19 mouse cellular contexts compared by ENCODE assay signal in the genomic region with DNA sequence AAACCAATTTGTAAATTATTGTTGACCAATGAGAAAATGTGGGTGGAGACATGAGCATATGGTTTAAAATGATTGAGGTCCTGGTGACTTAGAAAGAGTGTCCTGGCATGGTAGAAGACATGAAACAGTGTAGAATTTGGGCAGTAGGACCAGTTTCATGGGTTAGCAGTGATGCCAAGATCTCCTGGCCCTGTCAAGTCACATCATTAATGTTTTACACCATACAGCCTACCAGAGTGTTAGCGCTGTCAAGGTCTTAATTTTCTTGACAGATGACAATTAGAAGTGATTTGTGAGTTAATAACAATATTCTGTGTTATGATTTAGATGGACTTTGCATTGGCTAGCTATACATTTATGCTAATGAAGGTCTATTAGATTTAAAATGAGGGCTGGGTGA.
"Had no signal": no experiment of that assay in that cellular context is flagged by ENCODE, and none has a peak within 500 bp of the region (broad histone marks: within the 10 kb centered on the region; RNA-seq: fewer than 3 reads in every experiment).

No protein-coding gene starts in this region.

- H3K9me3 ChIP-seq: liver, embryonic 15.5 days; lung, embryonic 15.5 days; megakaryocyte, embryonic 14.5 days; midbrain, embryonic 12.5 days; neural tube, embryonic 12.5 days; stomach, embryonic 15.5 days had no signal

- H3K4me1 ChIP-seq: liver, embryonic 15.5 days; lung, embryonic 15.5 days; megakaryocyte, embryonic 14.5 days; midbrain, embryonic 12.5 days; neural tube, embryonic 12.5 days; stomach, embryonic 15.5 days had no signal

- H3K4me2 ChIP-seq: liver, embryonic 15.5 days; lung, embryonic 15.5 days; midbrain, embryonic 12.5 days; neural tube, embryonic 12.5 days; stomach, embryonic 15.5 days had no signal

- H3K4me3 ChIP-seq: liver, embryonic 15.5 days; lung, embryonic 15.5 days; megakaryocyte, embryonic 14.5 days; midbrain, embryonic 12.5 days; neural tube, embryonic 12.5 days; stomach, embryonic 15.5 days had no signal

- H3K36me3 ChIP-seq: liver, embryonic 15.5 days; lung, embryonic 15.5 days; midbrain, embryonic 12.5 days; neural tube, embryonic 12.5 days; stomach, embryonic 15.5 days had no signal

- H3K9ac ChIP-seq: liver, embryonic 15.5 days; liver, postnatal 0 days; lung, embryonic 15.5 days; midbrain, embryonic 12.5 days; neural tube, embryonic 12.5 days; stomach, embryonic 15.5 days had no signal

- ATAC-seq: liver, postnatal 0 days; lung, postnatal 0 days; midbrain, embryonic 16.5 days had no signal

- DNase-seq: liver, postnatal 0 days; lung, adult 2 months; lung, postnatal 14 days; lung, postnatal 36 days; midbrain, embryonic 14.5 days; right cerebral cortex, postnatal 14 days; thymus, adult 2 months; thymus, postnatal 25 days; thymus, postnatal 4 days had no signal

- H3K27me3 ChIP-seq: liver, embryonic 15.5 days; lung, embryonic 15.5 days; megakaryocyte, embryonic 14.5 days; midbrain, embryonic 12.5 days; neural tube, embryonic 12.5 days; stomach, embryonic 15.5 days had no signal

- H3K27ac ChIP-seq: liver, embryonic 15.5 days; lung, embryonic 15.5 days; macrophage; midbrain, embryonic 12.5 days; neural tube, embryonic 12.5 days; stomach, embryonic 15.5 days; stomach, postnatal 0 days had no signal
